In the genomic region with DNA sequence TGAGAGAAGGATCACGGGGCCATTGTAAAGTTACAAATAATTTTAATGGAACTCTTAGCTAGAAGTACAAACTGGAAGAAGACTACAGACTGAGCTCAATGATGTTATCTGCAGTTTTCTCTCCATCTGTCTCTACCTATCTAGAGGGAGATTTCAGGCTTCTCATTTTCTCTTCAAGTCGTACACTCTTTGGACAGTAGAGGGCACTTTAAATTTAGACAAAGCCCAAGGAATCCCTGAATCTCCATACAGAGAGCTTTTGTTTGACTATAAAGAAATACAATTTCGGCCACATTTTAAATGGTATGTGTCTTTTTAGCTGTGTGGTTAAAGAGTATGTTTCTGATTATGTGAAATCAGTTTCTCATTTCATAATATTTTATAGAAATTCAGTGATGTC, we compare ENCODE assay signal across 8 mouse cellular contexts.
DNase-seq lines count a peak whose midpoint lies in the region; ATAC-seq and TF ChIP-seq lines count a peak whose summit lies in the region.

No protein-coding gene starts in this region.

- no peak overlapping the region for H3K4me2 ChIP-seq in lung, embryonic 14.5 days
- no peak overlapping the region for H3K4me2 ChIP-seq in forebrain, postnatal 0 days (ENCODE audit: low read depth)

- H3K9ac ChIP-seq in lung, embryonic 14.5 days: no peak overlapping the region
- H3K9ac ChIP-seq in forebrain, postnatal 0 days: no peak overlapping the region

- H3K4me1 ChIP-seq in lung, embryonic 14.5 days (ENCODE audit: insufficient read depth): 0 out of 2 replicates have a peak, but pooled peaks cover 5% of the 10 kb centered on the region
- H3K4me1 ChIP-seq in forebrain, postnatal 0 days (ENCODE audit: insufficient read depth): no peaks in the 10 kb centered on the region

- no peak overlapping the region for H3K27ac ChIP-seq in lung, embryonic 14.5 days (ENCODE audit: low read depth)
- H3K27ac ChIP-seq in forebrain, postnatal 0 days (ENCODE audit: low read depth, low read length): no peak overlapping the region

- no peaks in the 10 kb centered on the region for H3K36me3 ChIP-seq in lung, embryonic 14.5 days (ENCODE audit: insufficient read depth)
- H3K36me3 ChIP-seq in forebrain, postnatal 0 days (ENCODE audit: insufficient read depth): no peaks in the 10 kb centered on the region

- DNase-seq in frontal cortex, postnatal 10 days (ENCODE audit: low spot score in 2 of 2): no peak
- DNase-seq in lung, embryonic 14.5 days: peak; percentile 82
- DNase-seq in lung, postnatal 14 days: no peak
- DNase-seq in forebrain, postnatal 0 days: peak; percentile 73
- DNase-seq in retina, postnatal 7 days (ENCODE audit: low read depth, low spot score): peak; percentile 32
- DNase-seq in urinary bladder, adult 2 months (ENCODE audit: low spot score): no peak
- no peak for DNase-seq in cerebellum, adult 11-12 months

- H3K27me3 ChIP-seq in lung, embryonic 14.5 days (ENCODE audit: insufficient read depth, low read length): no peaks in the 10 kb centered on the region
- no peaks in the 10 kb centered on the region for H3K27me3 ChIP-seq in forebrain, postnatal 0 days (ENCODE audit: insufficient read depth, low read length)

- 20% methylated on average over 3 of the region's 3 CpGs for WGBS in lung, embryonic 14.5 days
- 20% methylated on average over 3 of the region's 3 CpGs for WGBS in forebrain, postnatal 0 days

- H3K4me3 ChIP-seq in lung, embryonic 14.5 days (ENCODE audit: low read depth, low read length): no peak overlapping the region
- no peak overlapping the region for H3K4me3 ChIP-seq in forebrain, postnatal 0 days (ENCODE audit: low read depth, low read length)

- H3K9me3 ChIP-seq in lung, embryonic 14.5 days (ENCODE audit: low read depth, low read length): no peaks in the 10 kb centered on the region
- no peaks in the 10 kb centered on the region for H3K9me3 ChIP-seq in forebrain, postnatal 0 days (ENCODE audit: low read length)

- TF ChIP-seq CTCF in lung, embryonic 14.5 days (IDR thresholded peaks at IDR 0.05; ENCODE audit: low read depth): peak; percentile 63
- TF ChIP-seq CTCF in forebrain, postnatal 0 days (IDR thresholded peaks at IDR 0.05; ENCODE audit: low read depth): peak; percentile 70

- peak; percentile 88 for ATAC-seq in frontal cortex, adult (ENCODE audit: low TSS enrichment)
- 0 out of 2 replicates have a peak, but pooled peaks have one; percentile 15 for ATAC-seq in lung, embryonic 14.5 days (ENCODE audit: insufficient read depth)
- ATAC-seq in forebrain, postnatal 0 days: peak; percentile 54; the same call in 1 of the 2 replicates

Comparison
In these comparisons a context has a peak if more than half of its experiments do, and no peak if none do; other contexts are left out.
1. DNase-seq: peak in lung, embryonic 14.5 days (single experiment), forebrain, postnatal 0 days (single experiment) and retina, postnatal 7 days (single experiment); none in frontal cortex, postnatal 10 days (0 of 2), lung, postnatal 14 days (single experiment), urinary bladder, adult 2 months (single experiment) and cerebellum, adult 11-12 months (single experiment).
2. ATAC-seq: peak in every context shown above with its lines; median percentile 88 in frontal cortex, adult; 54 in forebrain, postnatal 0 days; 15 in lung, embryonic 14.5 days.